Mouse (Mus musculus): ENCODE measurements around the gene Dab2ip. TPM values are rescaled to one million over a fixed set of nuclear protein-coding genes. Genes with fewer than 3 reads are reported as not detected.

Dab2ip gene
- polyA plus RNA-seq, 3 experiments from 2014 or later, result 0.46 to 0.69 (median 0.54) TPM

DNA sequence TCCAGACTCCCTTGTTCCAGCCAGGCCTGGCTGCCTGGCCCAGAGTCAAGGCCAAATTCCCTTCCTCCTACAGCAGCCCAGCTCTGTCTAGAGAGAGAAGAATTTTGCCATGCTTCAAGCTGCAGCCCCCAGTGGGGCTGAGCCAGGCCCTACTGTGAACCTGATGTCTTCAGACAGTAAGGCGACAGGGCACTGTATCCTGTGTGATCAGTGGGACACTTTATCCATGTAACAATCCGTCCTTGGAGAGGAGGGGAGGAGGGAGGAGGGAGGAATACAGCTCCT lies 1.4 kb downstream of the Dab2ip start:
- ATAC-seq, result no peak

- no peak for ATAC-seq
Observed at GRCm38 (mm10) chr2:35563722-35564121, 5.7 kb downstream of the Dab2ip start.

- no peak for ATAC-seq
Observed at GRCm38 (mm10) chr2:35565051-35565836, 7.2 kb downstream of the Dab2ip start.

GRCm38 (mm10) chr2:35566957-35567693 lies 9.1 kb downstream of the Dab2ip start:
- no peak for ATAC-seq

GRCm38 (mm10) chr2:35567694-35568149 lies 9.7 kb downstream of the Dab2ip start:
- no peak for ATAC-seq

- ATAC-seq, result no peak
Observed at GRCm38 (mm10) chr2:35570743-35571142, 12.7 kb downstream of the Dab2ip start.

- ATAC-seq, result no peak
Observed at GRCm38 (mm10) chr2:35574643-35575042, 16.6 kb downstream of the Dab2ip start.

- ATAC-seq, result no peak
Observed at GRCm38 (mm10) chr2:35576675-35577074, 18.6 kb downstream of the Dab2ip start.

GRCm38 (mm10) chr2:35580111-35580510 lies 22.0 kb downstream of the Dab2ip start:
- no peak for ATAC-seq

- no peak for ATAC-seq
Observed at GRCm38 (mm10) chr2:35581501-35582340, 23.7 kb downstream of the Dab2ip start.

DNA sequence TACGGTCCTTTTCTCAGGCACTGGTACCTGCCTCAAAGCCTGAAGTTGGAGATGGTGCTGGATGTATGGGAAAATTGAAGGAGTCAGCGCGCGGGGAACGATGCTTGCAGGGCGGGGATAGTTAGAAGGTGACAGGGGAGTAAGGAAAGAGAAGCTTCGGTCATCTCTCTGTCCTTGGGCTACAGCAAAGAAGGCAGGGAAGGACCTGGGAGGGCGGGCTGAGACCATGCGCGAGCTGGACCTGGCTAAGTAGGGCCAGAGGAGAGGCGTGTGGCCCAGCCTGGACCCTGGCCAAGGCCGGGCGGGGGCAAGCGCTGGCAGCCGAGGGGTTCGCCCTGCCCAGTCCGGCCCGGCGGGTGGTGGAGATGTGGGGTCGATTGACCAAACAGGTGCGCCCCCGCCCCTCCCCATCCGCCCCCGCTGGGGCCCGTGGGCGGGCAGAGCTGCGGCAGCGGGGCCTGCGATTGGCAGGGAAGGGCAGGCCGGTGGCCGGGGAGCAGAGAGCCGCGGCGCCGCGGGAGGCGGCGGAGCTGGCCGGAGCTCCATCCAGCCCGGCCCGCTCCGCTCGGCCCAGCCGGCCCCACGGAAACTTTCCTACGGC lies 24.4 kb downstream of the Dab2ip start:
- ATAC-seq, result no peak

DNA sequence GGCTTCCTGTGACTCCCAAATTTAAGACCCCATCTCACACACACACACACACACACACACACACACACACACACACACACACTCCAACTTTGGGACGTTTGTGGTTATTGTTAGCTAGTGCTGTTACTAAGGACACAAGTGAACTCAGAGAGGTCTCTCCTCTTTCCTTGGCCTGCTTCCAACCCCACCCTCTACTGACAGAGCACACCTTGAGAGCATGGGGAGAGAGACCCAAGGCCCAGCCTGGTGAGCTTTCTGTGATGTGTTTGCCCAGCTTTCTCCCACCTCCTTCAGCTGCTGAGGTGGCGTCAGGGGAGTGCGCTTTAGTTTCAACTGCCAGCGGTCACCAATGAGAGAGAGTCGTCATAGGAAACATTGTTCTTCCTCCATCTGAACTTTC lies 25.3 kb downstream of the Dab2ip start:
- no peak for ATAC-seq

DNA sequence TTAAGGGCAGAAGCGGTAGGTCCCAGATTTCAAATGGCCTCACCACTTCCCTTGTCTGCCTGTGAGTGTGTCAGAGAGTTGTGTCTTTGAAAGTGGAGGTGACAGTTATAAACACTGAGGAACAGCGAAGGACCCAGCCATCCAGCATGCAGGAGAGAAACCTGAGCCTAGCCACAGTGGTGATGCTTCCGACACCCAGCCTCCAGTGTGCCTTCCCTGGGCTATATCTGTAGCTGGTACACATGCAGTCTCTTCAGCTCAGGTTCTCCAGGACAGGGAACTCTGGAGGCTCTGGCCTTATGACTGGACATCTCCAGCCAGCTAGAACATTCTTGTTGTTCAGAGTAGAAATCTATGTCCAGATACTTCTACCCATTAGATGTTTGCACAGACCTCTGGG lies 25.9 kb downstream of the Dab2ip start:
- ATAC-seq, result no peak

DNA sequence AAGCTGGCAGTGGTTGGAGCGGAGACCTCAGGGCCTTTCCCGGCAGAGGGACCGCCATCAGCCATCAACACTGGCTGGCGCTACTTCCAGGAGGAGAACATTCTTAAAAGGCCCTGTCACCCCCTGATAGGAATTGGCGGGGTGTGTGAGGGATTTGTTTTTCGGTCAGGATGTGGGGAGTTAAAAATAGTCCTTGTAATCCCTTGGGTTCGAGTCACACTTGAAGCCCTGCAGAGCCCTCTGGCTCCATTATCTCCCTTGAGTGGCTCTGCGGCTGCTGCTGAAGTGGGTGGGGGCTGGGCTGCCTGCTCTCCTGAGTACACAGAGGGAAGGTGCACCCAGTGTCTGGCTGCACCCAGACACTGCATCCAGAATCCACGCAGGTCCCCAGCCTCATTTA lies 30.3 kb downstream of the Dab2ip start:
- no peak for ATAC-seq

DNA sequence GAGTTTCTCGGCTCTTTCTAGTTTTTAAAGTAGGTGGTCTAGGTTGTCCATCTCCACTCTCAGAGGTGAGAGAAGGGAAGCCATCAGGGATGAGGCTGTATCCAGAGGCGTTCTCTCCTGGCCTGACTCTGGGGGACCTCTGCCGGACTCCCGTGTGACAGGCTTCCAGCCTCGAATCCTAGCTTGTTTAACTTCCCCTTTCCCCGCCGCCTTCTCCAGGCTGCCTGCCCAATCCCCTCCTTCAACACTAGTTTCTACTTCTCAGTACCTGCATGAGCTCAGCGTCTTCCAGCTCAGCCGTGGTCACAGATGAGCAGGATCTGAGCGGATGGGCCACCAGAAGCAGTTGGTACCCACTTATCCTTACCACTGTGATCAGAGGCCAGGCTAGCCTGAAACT lies 31.3 kb downstream of the Dab2ip start:
- no peak for ATAC-seq

DNA sequence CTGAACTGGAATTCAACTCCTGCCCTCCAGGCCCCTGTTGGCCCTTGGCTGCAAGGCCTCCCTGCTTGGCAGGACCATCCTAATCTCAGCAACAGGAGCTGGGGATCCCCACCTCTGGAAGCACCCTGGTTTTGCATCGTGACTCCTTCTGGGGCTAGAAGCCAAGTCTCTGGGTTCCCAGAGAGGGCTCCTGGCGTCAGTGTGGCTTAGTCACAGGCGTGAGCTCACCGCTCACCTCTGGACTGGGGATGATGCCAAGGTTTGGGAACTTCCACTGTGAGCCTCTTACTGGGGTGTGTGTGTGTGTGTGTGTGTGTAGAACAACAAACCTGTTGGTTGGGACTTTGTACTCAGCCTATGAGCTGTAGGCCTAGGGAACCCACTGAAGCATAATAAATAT lies 31.7 kb downstream of the Dab2ip start:
- no peak for ATAC-seq

- no peak for ATAC-seq
Observed at GRCm38 (mm10) chr2:35591961-35592724, 34.1 kb downstream of the Dab2ip start.

DNA sequence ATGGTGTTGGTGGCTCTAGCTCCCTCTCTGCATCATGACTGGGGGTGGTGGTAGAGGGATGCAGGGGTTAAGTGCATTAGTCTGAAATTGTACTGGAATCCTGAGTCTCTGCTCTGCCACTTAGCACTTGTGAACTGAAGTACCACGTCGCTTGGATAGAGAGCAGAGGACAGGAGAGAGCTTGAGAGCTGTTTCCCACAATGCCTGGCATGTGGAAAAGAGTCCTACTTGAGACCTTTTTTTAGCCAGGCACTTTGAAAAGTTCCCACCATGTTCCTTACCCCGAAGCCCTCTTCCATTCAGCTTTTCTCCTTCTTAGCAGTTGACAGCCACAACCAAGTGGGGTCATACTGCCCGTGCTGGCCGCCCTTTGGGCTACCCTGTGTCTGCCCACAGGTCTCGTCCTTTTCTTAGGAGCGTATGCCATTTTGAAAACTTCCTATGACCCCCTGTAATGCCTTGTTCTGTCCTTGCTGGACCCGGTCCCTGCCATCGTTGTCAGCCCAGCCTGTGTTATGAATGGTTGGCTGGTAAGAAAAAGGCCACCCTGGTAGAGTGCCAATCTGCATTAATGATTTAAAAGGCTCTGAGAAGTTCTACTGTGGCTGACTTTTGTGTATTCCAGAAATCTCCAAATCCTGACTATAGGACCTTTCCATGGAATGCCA lies 34.8 kb downstream of the Dab2ip start:
- no peak for ATAC-seq

DNA sequence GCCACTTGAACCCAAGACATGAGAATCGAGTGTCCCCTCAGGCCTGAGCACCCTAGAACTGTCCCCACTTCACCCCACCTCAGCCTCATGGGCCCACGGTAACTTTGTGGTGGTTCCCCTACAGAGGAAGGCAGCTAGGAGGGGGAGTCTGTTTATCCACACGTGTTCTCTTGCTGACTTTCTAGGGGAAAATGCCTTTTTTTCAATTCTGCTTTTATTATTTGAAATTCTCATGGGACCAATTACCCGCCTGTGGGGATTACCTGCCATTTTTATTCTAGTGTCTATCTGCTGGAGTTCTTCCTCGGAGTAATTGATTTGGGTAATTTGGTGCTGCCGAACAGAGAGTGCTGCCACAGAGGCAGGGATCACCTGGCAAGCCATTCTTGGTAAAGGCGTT lies 35.8 kb downstream of the Dab2ip start:
- no peak for ATAC-seq

- ATAC-seq, result no peak
Observed at GRCm38 (mm10) chr2:35595102-35595501, 37.0 kb downstream of the Dab2ip start.

DNA sequence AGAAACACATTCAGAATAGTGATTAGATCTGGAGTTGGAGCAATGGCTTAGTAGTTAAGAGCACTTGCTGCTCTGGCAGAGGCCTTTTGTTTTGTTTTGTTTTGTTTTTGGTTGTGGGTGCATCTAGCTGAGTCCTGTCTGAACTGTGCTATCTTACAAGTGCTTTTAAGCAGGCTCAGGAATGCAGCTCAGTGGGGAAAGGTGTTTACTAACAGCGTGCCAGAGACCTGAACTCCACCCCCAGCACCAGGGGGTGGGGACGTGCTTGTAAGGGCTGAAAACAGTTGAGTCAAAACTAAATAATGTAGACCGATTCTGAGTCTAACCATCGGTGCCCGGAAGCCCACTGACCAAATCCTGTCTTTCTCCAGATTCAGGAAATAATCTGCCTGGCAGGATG lies 37.7 kb downstream of the Dab2ip start:
- ATAC-seq, result no peak

DNA sequence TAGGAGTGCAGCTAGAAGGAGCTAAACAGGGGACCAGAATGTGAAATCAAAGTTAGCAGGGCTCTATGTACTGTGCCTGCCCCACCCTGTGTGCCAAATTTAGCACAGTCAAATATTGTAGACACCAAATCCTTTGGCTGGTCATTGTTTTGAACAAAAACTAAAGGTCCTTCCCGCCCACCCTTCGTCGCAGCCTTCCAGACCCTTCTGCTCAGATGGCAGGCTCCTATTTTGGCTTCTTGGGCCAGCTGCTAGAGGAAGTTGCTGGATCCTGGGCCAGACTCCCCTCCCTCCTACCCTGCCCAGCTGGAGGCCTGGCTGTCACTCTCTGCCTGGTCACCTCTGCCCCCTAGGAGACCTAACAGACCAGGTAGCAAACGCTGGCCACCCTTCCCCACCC lies 38.7 kb downstream of the Dab2ip start:
- no peak for ATAC-seq
